Mouse (Mus musculus): ENCODE data around the gene Asic4. TPM values are rescaled to one million over a fixed set of nuclear protein-coding genes. Genes with fewer than 3 reads are reported as not detected.

The Asic4 gene
- polyA plus RNA-seq, 1 experiment from 2014 or later: 4.6 TPM

DNA sequence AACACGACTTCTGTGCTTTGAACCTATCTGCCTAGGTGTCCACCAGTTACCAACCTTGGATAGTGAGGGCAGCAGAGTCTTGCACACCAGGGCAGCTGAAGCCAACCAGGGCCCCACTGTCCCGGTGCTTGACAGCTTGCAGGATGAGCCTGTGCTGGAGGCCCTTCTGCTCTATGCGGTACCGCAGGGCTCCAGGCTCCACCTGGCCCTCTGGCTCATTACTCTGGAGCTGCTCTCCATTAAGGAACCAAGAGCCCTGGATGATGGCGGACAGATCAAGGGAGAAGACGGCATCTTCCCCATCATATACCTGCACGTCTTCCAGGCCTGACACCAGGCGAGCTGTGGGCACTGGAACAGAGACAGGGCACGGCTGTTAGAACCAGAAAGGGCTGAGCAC is 51.7 kb downstream of the Asic4 start:
- Histone ChIP-seq H3K4me3 (ENCODE audit: low read depth, low read length) (no peak overlapping the region), H3K27me3 (ENCODE audit: control insufficient read depth, insufficient read depth, low read length) (peaks cover 7% of the 10 kb centered on the region; the same call in 1 of the 2 replicates), H3K4me1 (ENCODE audit: control insufficient read depth, insufficient read depth, low read length) (peaks cover 7% of the 10 kb centered on the region), H3K36me3 (ENCODE audit: control insufficient read depth, insufficient read depth, low read length) (peaks cover 20% of the 10 kb centered on the region), H3K4me2 (no peak overlapping the region), H3K9ac (ENCODE audit: low read length) (no peak overlapping the region), H3K27ac (ENCODE audit: low read depth, low read length) (no peak overlapping the region), H3K9me3 (ENCODE audit: control insufficient read depth, low read length) (no peaks in the 10 kb centered on the region)
- WGBS: 99% methylated on average over 9 of the region's 9 CpGs
- ATAC-seq (ENCODE audit: low FRiP score) (no peak), DNase-seq (ENCODE audit: low spot score, missing footprints) (no peak)

DNA sequence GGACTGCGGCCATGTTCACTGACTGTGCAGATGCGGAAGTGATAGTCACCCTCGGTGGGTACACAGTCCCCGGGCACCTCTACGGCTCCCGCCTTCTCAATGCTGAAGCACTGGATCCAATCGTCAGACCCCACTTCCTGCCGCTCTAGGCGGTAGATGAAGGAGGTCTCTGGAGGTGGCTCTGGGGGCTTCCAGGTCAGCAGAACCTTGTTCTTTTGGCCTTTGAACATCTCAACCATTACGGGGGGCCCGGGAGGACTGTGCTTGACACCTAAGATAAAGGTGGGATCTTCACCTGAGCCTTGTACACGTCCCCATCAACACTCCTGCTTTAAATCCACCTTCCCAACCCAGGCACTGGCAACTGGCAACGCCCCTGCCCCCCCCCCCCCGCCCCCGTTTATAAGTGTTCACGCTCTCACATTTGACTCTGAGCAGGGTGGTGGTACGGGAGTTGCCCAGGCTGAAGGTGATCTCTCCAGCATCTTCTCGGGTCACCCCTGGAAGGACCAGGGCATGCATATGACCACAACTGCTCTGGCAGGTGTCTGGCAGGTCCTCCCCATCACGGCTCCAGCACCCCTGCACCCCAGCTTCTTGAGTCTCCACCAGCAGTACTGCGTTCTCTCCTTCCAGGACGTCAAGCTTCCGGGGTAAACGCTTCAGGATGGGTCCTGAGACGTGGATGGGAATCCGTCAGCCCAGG is 52.9 kb downstream of the Asic4 start:
- H3K27me3 ChIP-seq (ENCODE audit: control insufficient read depth, insufficient read depth, low read length): peaks cover 9% of the 10 kb centered on the region; the same call in 1 of the 2 replicates
- no peak overlapping the region for H3K4me2 ChIP-seq
- no peaks in the 10 kb centered on the region for H3K9me3 ChIP-seq (ENCODE audit: control insufficient read depth, low read length)
- peaks cover 7% of the 10 kb centered on the region for H3K4me1 ChIP-seq (ENCODE audit: control insufficient read depth, insufficient read depth, low read length)
- 91% methylated on average over 23 of the region's 25 CpGs for WGBS
- H3K27ac ChIP-seq (ENCODE audit: low read depth, low read length): no peak overlapping the region
- H3K36me3 ChIP-seq (ENCODE audit: control insufficient read depth, insufficient read depth, low read length): peaks cover 20% of the 10 kb centered on the region
- H3K4me3 ChIP-seq (ENCODE audit: low read depth, low read length): no peak overlapping the region
- no peak overlapping the region for H3K9ac ChIP-seq (ENCODE audit: low read length)
- no peak for DNase-seq (ENCODE audit: low spot score, missing footprints)
- ATAC-seq (ENCODE audit: low FRiP score): no peak

DNA sequence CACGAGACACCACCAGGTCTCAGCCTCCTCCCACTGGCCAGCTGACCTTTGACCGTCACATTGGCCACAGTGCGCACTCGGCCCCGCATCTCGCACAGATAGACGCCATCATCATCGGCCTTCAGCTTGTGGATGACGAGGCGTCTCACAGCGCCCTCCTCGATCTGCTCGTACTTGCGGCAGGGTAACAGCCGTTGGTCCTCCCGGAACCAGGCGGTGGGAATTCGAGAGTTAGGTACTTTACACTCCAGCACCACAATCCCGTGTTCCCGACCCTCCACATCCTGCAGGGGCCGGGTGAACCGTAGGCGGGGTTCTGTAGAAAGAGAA is 53.4 kb downstream of the Asic4 start:
- no peaks in the 10 kb centered on the region for H3K9me3 ChIP-seq (ENCODE audit: control insufficient read depth, low read length)
- no peak overlapping the region for H3K4me3 ChIP-seq (ENCODE audit: low read depth, low read length)
- H3K27me3 ChIP-seq (ENCODE audit: control insufficient read depth, insufficient read depth, low read length): peaks cover 9% of the 10 kb centered on the region; the same call in 1 of the 2 replicates
- 63% methylated on average over 23 of the region's 23 CpGs for WGBS
- H3K4me2 ChIP-seq: no peak overlapping the region
- peaks cover 20% of the 10 kb centered on the region for H3K36me3 ChIP-seq (ENCODE audit: control insufficient read depth, insufficient read depth, low read length)
- ATAC-seq (ENCODE audit: low FRiP score): no peak
- peaks cover 7% of the 10 kb centered on the region for H3K4me1 ChIP-seq (ENCODE audit: control insufficient read depth, insufficient read depth, low read length)
- H3K27ac ChIP-seq (ENCODE audit: low read depth, low read length): no peak overlapping the region
- H3K9ac ChIP-seq (ENCODE audit: low read length): no peak overlapping the region
- no peak for DNase-seq (ENCODE audit: low spot score, missing footprints)

DNA sequence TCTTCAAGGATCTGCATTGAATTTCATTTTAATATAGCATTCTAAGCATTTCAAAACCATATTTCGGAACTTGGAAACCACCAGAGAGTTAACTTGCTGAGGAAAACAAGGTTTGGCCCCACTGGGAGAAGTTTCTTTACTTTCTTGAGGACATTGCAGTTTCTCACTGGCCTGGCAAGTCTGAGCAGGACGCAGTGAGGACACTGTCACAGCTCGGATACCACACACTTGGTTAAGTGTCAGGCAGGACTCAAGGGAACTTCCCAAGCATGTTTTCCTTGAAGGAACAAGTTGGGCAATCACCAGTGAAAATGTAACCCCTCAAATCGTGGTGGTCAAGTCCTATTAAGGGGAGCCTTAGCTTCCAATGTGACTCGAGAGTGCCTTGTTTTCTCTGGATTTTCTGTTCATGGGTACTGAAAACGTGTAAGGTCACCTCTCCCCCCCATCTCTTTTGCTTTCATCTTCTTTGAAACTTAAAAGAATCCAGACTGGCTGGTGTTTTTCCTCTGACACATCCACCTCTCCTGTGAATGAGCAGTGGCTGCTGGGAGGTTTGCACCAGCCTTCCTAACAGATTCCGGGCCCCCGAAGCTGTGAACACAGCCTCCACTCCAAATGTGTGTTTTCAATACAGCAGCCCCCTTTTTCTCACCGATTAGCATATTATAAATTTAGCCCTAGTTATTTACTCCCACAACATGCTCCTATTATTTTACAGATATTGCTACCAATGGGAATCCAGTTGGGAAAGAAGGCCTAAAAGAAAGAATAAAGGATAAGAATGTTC is 54.2 kb downstream of the Asic4 start:
- H3K27ac ChIP-seq (ENCODE audit: low read depth, low read length): no peak overlapping the region
- H3K9ac ChIP-seq (ENCODE audit: low read length): peak overlapping the region; percentile 97; the same call in 1 of the 2 replicates
- ATAC-seq (ENCODE audit: low FRiP score) (no peak), DNase-seq (ENCODE audit: low spot score, missing footprints) (peak; percentile 35)
- H3K4me2 ChIP-seq: peak overlapping the region; percentile 68
- peaks cover 9% of the 10 kb centered on the region; the same call in 1 of the 2 replicates for H3K27me3 ChIP-seq (ENCODE audit: control insufficient read depth, insufficient read depth, low read length)
- peaks cover 19% of the 10 kb centered on the region for H3K36me3 ChIP-seq (ENCODE audit: control insufficient read depth, insufficient read depth, low read length)
- H3K4me3 ChIP-seq (ENCODE audit: low read depth, low read length): peak overlapping the region; percentile 77; the same call in 1 of the 2 replicates
- 64% methylated on average over 9 of the region's 9 CpGs for WGBS
- H3K4me1 ChIP-seq (ENCODE audit: control insufficient read depth, insufficient read depth, low read length): peaks cover 7% of the 10 kb centered on the region
- H3K9me3 ChIP-seq (ENCODE audit: control insufficient read depth, low read length): no peaks in the 10 kb centered on the region

GRCm38 (mm10) chr1:75505159-75505955 is 55.1 kb downstream of the Asic4 start:
- Histone ChIP-seq H3K4me1 (ENCODE audit: control insufficient read depth, insufficient read depth, low read length) (peaks cover 7% of the 10 kb centered on the region), H3K4me3 (ENCODE audit: low read depth, low read length) (peak overlapping the region; percentile 77), H3K9ac (ENCODE audit: low read length) (peak overlapping the region; percentile 97), H3K9me3 (ENCODE audit: control insufficient read depth, low read length) (no peaks in the 10 kb centered on the region), H3K4me2 (peak overlapping the region; percentile 68), H3K27me3 (ENCODE audit: control insufficient read depth, insufficient read depth, low read length) (peaks cover 9% of the 10 kb centered on the region; the same call in 1 of the 2 replicates), H3K36me3 (ENCODE audit: control insufficient read depth, insufficient read depth, low read length) (peaks cover 16% of the 10 kb centered on the region), H3K27ac (ENCODE audit: low read depth, low read length) (peak overlapping the region; percentile 65; the same call in 1 of the 2 replicates)
- DNase-seq (ENCODE audit: low spot score, missing footprints): peak; percentile 97
- peak; percentile 70 for ATAC-seq (ENCODE audit: low FRiP score)
- WGBS: 1% methylated on average over 82 of the region's 84 CpGs

DNA sequence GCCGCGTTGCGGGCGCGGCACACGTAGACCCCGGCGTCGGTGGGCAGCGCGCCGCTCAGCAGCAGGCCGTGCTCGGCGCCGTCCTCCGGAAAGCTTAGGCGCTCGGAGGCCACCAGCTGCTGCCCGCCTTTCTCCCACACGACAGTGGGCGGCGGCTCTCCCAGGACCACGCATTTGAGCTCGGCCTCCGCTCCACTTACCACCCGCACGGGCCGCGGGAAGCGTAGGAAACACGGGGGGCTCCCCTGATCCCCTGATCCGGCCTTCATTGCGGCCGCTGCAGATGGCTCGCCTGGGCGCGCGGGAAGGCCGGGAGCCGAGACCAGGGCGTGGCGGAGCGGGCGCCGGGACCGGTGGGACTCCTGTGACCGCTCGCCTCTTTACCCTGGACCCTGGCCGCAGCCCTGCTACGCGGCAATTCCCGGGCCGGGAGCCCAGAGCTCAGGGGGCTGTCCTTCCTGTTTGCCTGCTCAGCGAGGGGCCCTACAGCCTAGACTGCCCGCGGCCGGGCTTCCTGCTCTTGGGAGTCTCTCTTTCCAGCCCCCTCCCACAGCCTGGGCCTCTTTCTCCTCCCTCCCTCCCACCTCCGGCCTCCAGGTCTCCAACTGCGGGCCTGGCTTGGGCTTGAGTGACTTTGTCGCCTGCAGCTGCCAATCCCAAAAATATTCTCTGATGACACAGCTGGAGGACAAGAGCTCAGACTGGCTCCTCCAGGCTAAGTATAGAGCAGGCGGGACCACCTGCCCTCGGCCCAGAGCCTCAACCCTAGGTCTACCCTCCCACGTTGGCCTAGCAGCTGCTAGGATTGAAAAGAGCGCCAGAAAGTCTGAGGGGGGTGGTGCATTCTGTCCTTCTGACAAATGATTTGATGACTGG is 56.0 kb downstream of the Asic4 start, which contains the start of gene Obsl1:
Gene Obsl1, minus strand, starts transcription at position 497 of the 876 bp plus-strand sequence.
- WGBS: under 1% methylated on average over 50 of the region's 65 CpGs
- H3K4me3 ChIP-seq (ENCODE audit: low read depth, low read length): peak within 1 kb of the TSS; percentile 77
- peaks cover 9% of the 10 kb centered on the region; the same call in 1 of the 2 replicates for H3K27me3 ChIP-seq (ENCODE audit: control insufficient read depth, insufficient read depth, low read length)
- H3K4me2 ChIP-seq: peak within 1 kb of the TSS; percentile 68
- H3K27ac ChIP-seq (ENCODE audit: low read depth, low read length): peak within 1 kb of the TSS; percentile 65
- H3K36me3 ChIP-seq (ENCODE audit: control insufficient read depth, insufficient read depth, low read length): peaks cover 9% of the 10 kb centered on the region
- ATAC-seq (ENCODE audit: low FRiP score) (peak; percentile 83), DNase-seq (ENCODE audit: low spot score, missing footprints) (peak; percentile 97)
- H3K9me3 ChIP-seq (ENCODE audit: control insufficient read depth, low read length): no peaks in the 10 kb centered on the region
- peaks cover 7% of the 10 kb centered on the region for H3K4me1 ChIP-seq (ENCODE audit: control insufficient read depth, insufficient read depth, low read length)
- peak within 1 kb of the TSS; percentile 97 for H3K9ac ChIP-seq (ENCODE audit: low read length)

DNA sequence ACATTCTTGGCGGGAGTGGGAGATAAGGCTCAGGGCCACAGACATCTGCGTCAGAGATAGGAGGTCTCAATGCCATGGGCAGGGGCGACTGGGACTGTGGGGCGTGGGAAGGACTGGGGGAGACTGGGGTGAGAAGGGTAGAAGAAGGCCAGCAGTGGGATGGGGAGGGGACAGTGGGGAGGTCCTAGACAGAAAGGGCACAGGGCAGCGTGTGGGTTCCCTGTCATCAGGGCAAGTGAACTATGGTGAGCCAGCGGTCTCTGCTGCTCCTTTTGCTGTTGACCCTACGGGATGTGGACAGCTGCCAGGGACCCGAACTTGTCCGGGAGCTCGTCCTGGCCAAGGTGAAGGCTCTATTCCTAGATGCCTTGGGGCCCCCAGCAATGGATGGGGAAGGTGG is 56.8 kb downstream of the Asic4 start, which contains the start of gene Inha:
Gene Inha, plus strand, starts transcription at position 72 of the 400 bp plus-strand sequence.
- no peak; the same call in 1 of the 2 replicates for ATAC-seq (ENCODE audit: low FRiP score)
- WGBS: 81% methylated on average over 10 of the region's 10 CpGs
- Histone ChIP-seq H3K27me3 (ENCODE audit: control insufficient read depth, insufficient read depth, low read length) (peaks cover 9% of the 10 kb centered on the region; the same call in 1 of the 2 replicates), H3K36me3 (ENCODE audit: control insufficient read depth, insufficient read depth, low read length) (0 out of 2 replicates have a peak, but pooled peaks cover 2% of the 10 kb centered on the region), H3K4me3 (ENCODE audit: low read depth, low read length) (peak within 1 kb of the TSS; percentile 77), H3K27ac (ENCODE audit: low read depth, low read length) (peak within 1 kb of the TSS; percentile 65), H3K4me1 (ENCODE audit: control insufficient read depth, insufficient read depth, low read length) (peaks cover 7% of the 10 kb centered on the region), H3K4me2 (peak within 1 kb of the TSS; percentile 68), H3K9me3 (ENCODE audit: control insufficient read depth, low read length) (no peaks in the 10 kb centered on the region), H3K9ac (ENCODE audit: low read length) (peak within 1 kb of the TSS; percentile 97)
- peak; percentile 84 for DNase-seq (ENCODE audit: low spot score, missing footprints)

DNA sequence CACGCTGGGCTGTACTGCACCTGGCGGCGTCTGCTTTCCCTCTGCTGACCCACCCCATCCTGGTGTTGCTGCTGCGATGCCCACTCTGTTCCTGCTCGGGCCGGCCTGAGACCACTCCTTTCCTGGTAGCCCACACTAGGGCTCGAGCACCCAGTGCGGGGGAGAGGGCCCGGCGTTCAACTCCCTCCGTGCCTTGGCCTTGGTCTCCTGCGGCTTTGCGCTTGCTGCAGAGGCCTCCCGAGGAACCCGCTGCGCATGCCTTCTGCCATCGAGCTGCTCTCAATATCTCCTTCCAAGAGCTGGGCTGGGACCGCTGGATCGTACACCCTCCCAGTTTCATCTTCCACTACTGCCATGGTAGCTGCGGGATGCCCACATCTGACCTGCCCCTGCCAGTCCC is 59.4 kb downstream of the Asic4 start:
- peaks cover 3% of the 10 kb centered on the region; the same call in 1 of the 2 replicates for H3K27me3 ChIP-seq (ENCODE audit: control insufficient read depth, insufficient read depth, low read length)
- ATAC-seq (ENCODE audit: low FRiP score) (no peak), DNase-seq (ENCODE audit: low spot score, missing footprints) (peak; percentile 44)
- no peak overlapping the region for H3K4me2 ChIP-seq
- H3K9ac ChIP-seq (ENCODE audit: low read length): no peak overlapping the region
- no peak overlapping the region for H3K27ac ChIP-seq (ENCODE audit: low read depth, low read length)
- H3K9me3 ChIP-seq (ENCODE audit: control insufficient read depth, low read length): no peaks in the 10 kb centered on the region
- H3K4me1 ChIP-seq (ENCODE audit: control insufficient read depth, insufficient read depth, low read length): peaks cover 4% of the 10 kb centered on the region
- no peak overlapping the region for H3K4me3 ChIP-seq (ENCODE audit: low read depth, low read length)
- WGBS: 49% methylated on average over 17 of the region's 20 CpGs
- no peaks in the 10 kb centered on the region for H3K36me3 ChIP-seq (ENCODE audit: control insufficient read depth, insufficient read depth, low read length)

All from midbrain, embryonic 11.5 days (tissue).